Mouse (Mus musculus): Measurements from ENCODE around the gene Aplp2. TPM values are rescaled to one million over a fixed set of nuclear protein-coding genes. Genes with fewer than 3 reads are reported as not detected.
A peak's percentile ranks its signal among the peaks of the same experiment; 100 is the strongest.

Aplp2 gene
- polyA plus RNA-seq, 1 experiment from 2014 or later, result 403 TPM

GRCm38 (mm10) chr9:31212500-31213008 lies 939 bp upstream of the Aplp2 start:
- Histone ChIP-seq H3K4me1 (ENCODE audit: control insufficient read depth, insufficient read depth, low read length) (peaks cover 28% of the 10 kb centered on the region), H3K27me3 (ENCODE audit: control insufficient read depth, insufficient read depth, low read depth, low read length) (no peaks in the 10 kb centered on the region), H3K4me2 (ENCODE audit: low read length) (peak overlapping the region; percentile 92), H3K36me3 (ENCODE audit: control insufficient read depth, insufficient read depth, low read length) (no peaks in the 10 kb centered on the region), H3K27ac (ENCODE audit: low read length) (peak overlapping the region; percentile 91), H3K4me3 (ENCODE audit: low read depth, low read length) (peak overlapping the region; percentile 95), H3K9me3 (replicated peaks; ENCODE audit: control insufficient read depth, low read length, poor library complexity, severe bottlenecking) (no peaks in the 10 kb centered on the region), H3K9ac (ENCODE audit: low read depth, low read length) (peak overlapping the region; percentile 88)
- 18% methylated on average over 12 of the region's 12 CpGs for WGBS
- no peak for ATAC-seq

DNA sequence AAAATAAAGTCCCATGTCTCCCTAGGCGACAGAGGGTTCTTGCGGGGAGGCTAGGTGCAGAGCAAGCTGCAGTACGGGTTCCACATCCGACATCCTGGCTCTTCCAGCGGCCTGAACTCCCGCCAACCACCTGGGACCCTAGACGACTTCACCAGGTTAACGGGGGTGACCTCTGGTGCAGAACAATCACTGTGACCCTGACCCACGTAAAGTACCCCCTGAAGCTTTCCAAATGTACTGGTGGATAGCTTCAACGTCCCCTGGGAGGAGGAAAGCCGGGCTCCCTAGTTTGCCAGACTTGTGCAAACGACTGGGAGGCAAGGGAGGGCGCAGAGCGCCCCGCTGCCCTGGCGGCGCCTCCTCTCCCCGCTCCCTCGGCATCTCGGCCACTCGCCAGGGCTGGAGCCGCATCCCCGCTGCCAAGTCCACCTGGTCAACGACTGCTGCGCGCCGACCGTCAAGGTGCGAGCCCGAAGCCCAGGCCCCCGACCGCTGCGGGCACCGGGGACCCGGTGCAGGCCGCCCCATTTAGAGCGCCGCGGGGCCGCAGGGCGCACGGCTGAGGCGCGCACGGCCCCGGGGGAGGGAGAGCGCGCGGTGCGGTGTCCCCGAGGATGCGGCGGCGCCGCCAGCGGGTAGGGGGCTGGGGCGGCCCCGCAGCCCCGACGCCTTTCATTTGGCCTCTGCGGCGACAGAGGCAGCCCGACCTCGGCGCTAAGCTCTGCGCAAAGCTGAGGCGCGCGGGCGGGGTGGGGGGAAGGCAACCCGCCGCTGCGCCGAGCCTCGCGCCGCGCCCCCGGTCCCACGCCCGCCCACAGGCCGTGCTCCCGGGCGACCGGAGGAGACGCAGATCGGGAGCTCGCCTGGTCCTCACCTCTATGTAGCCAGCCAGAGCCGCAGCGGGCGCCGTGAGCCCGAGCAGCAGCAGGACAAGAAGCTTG lies 596 bp downstream of the Aplp2 start:
- peaks cover 28% of the 10 kb centered on the region for H3K4me1 ChIP-seq (ENCODE audit: control insufficient read depth, insufficient read depth, low read length)
- ATAC-seq, result peak; percentile 77
- peak overlapping the region; percentile 94 for H3K4me2 ChIP-seq (ENCODE audit: low read length)
- H3K9ac ChIP-seq (ENCODE audit: low read depth, low read length), result peak overlapping the region; percentile 90
- no peaks in the 10 kb centered on the region for H3K27me3 ChIP-seq (ENCODE audit: control insufficient read depth, insufficient read depth, low read depth, low read length)
- H3K9me3 ChIP-seq (replicated peaks; ENCODE audit: control insufficient read depth, low read length, poor library complexity, severe bottlenecking), result no peaks in the 10 kb centered on the region
- peak overlapping the region; percentile 95 for H3K27ac ChIP-seq (ENCODE audit: low read length)
- H3K4me3 ChIP-seq (ENCODE audit: low read depth, low read length), result peak overlapping the region; percentile 95
- under 1% methylated on average over 68 of the region's 93 CpGs for WGBS
- no peaks in the 10 kb centered on the region for H3K36me3 ChIP-seq (ENCODE audit: control insufficient read depth, insufficient read depth, low read length)

- H3K27ac ChIP-seq (ENCODE audit: low read length), result no peak overlapping the region
- no peaks in the 10 kb centered on the region for H3K36me3 ChIP-seq (ENCODE audit: control insufficient read depth, insufficient read depth, low read length)
- H3K4me2 ChIP-seq (ENCODE audit: low read length), result peak overlapping the region; percentile 94
- peaks cover 28% of the 10 kb centered on the region for H3K4me1 ChIP-seq (ENCODE audit: control insufficient read depth, insufficient read depth, low read length)
- H3K27me3 ChIP-seq (ENCODE audit: control insufficient read depth, insufficient read depth, low read depth, low read length), result no peaks in the 10 kb centered on the region
- H3K9ac ChIP-seq (ENCODE audit: low read depth, low read length), result no peak overlapping the region
- H3K4me3 ChIP-seq (ENCODE audit: low read depth, low read length), result peak overlapping the region; percentile 95
- H3K9me3 ChIP-seq (replicated peaks; ENCODE audit: control insufficient read depth, low read length, poor library complexity, severe bottlenecking), result no peaks in the 10 kb centered on the region
- no peak for ATAC-seq
- 20% methylated on average over 7 of the region's 7 CpGs for WGBS
Measured at GRCm38 (mm10) chr9:31210163-31210562, 1.5 kb downstream of the Aplp2 start.

GRCm38 (mm10) chr9:31209502-31209901 lies 2.1 kb downstream of the Aplp2 start:
- H3K27ac ChIP-seq (ENCODE audit: low read length), result no peak overlapping the region
- H3K9ac ChIP-seq (ENCODE audit: low read depth, low read length), result no peak overlapping the region
- H3K36me3 ChIP-seq (ENCODE audit: control insufficient read depth, insufficient read depth, low read length), result no peaks in the 10 kb centered on the region
- no peak overlapping the region for H3K4me3 ChIP-seq (ENCODE audit: low read depth, low read length)
- no peaks in the 10 kb centered on the region for H3K27me3 ChIP-seq (ENCODE audit: control insufficient read depth, insufficient read depth, low read depth, low read length)
- peak overlapping the region; percentile 24; the same call in 1 of the 2 replicates for H3K4me2 ChIP-seq (ENCODE audit: low read length)
- H3K4me1 ChIP-seq (ENCODE audit: control insufficient read depth, insufficient read depth, low read length), result peaks cover 30% of the 10 kb centered on the region
- H3K9me3 ChIP-seq (replicated peaks; ENCODE audit: control insufficient read depth, low read length, poor library complexity, severe bottlenecking), result no peaks in the 10 kb centered on the region
- ATAC-seq, result no peak
- WGBS, result 61% methylated on average over 1 of the region's 1 CpGs

DNA sequence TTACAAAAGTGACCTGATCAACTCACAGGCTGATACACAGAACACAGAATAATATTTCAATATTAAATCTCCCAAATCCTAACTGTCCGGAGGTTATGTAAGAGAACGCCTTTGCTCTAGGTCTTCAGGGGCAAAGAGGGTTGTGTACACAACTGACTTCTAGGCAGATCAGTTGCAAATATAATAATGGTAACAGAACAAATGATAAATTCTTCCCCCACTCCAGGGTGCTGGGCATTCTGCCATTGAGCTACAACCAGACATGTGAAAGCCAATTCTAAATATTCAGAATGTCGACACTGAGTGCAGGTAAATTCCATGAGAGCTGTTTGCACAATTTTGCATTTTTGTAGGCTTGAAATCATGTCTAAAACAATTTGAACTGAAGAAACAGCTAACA lies 3.9 kb downstream of the Aplp2 start:
- no peaks in the 10 kb centered on the region for H3K9me3 ChIP-seq (replicated peaks; ENCODE audit: control insufficient read depth, low read length, poor library complexity, severe bottlenecking)
- H3K4me2 ChIP-seq (ENCODE audit: low read length), result no peak overlapping the region
- no peak overlapping the region for H3K27ac ChIP-seq (ENCODE audit: low read length)
- no peak overlapping the region for H3K4me3 ChIP-seq (ENCODE audit: low read depth, low read length)
- 81% methylated on average over 3 of the region's 3 CpGs for WGBS
- H3K27me3 ChIP-seq (ENCODE audit: control insufficient read depth, insufficient read depth, low read depth, low read length), result no peaks in the 10 kb centered on the region
- peaks cover 29% of the 10 kb centered on the region for H3K4me1 ChIP-seq (ENCODE audit: control insufficient read depth, insufficient read depth, low read length)
- no peak overlapping the region for H3K9ac ChIP-seq (ENCODE audit: low read depth, low read length)
- H3K36me3 ChIP-seq (ENCODE audit: control insufficient read depth, insufficient read depth, low read length), result no peaks in the 10 kb centered on the region
- ATAC-seq, result no peak

GRCm38 (mm10) chr9:31204722-31205121 lies 6.9 kb downstream of the Aplp2 start:
- Histone ChIP-seq H3K4me1 (ENCODE audit: control insufficient read depth, insufficient read depth, low read length) (peaks cover 17% of the 10 kb centered on the region), H3K4me3 (ENCODE audit: low read depth, low read length) (no peak overlapping the region), H3K9ac (ENCODE audit: low read depth, low read length) (no peak overlapping the region), H3K36me3 (ENCODE audit: control insufficient read depth, insufficient read depth, low read length) (no peaks in the 10 kb centered on the region), H3K27me3 (ENCODE audit: control insufficient read depth, insufficient read depth, low read depth, low read length) (no peaks in the 10 kb centered on the region), H3K27ac (ENCODE audit: low read length) (no peak overlapping the region), H3K4me2 (ENCODE audit: low read length) (no peak overlapping the region), H3K9me3 (replicated peaks; ENCODE audit: control insufficient read depth, low read length, poor library complexity, severe bottlenecking) (no peaks in the 10 kb centered on the region)
- 85% methylated on average over 6 of the region's 6 CpGs for WGBS
- ATAC-seq, result no peak

DNA sequence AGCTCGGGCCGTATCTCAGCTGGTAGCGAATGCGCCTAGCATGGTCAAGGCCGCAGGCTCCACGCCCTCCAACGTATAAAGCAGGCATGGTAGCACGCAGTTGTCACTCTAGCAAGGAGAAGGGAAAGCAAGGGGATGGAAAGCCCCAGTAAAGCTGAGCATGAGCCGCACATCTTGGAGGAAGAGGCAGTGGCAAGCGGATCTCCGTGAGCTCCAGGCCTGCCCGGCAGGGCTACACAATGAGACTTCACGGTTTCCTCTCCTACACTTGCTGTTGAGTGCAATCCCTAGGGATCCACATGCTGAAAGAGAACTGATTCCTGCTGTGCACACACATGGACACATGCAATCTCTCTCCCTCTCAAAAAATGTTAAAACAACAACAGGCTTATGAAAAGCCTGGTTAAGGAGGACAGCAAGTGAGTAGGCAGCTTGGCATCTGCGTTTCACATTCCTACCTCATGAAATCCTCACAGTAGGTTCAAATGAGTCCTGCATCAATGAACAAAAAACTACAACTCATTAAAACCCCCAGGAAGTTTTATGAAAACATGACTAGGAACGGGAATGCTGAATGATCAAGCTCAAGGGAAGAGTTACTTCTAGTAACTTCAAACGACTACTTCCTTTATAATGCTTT lies 7.9 kb downstream of the Aplp2 start:
- WGBS, result 71% methylated on average over 16 of the region's 16 CpGs
- Histone ChIP-seq H3K4me3 (ENCODE audit: low read depth, low read length) (no peak overlapping the region), H3K27ac (ENCODE audit: low read length) (no peak overlapping the region), H3K9ac (ENCODE audit: low read depth, low read length) (no peak overlapping the region), H3K4me2 (ENCODE audit: low read length) (no peak overlapping the region), H3K36me3 (ENCODE audit: control insufficient read depth, insufficient read depth, low read length) (no peaks in the 10 kb centered on the region), H3K4me1 (ENCODE audit: control insufficient read depth, insufficient read depth, low read length) (peaks cover 10% of the 10 kb centered on the region; the same call in 1 of the 2 replicates), H3K9me3 (replicated peaks; ENCODE audit: control insufficient read depth, low read length, poor library complexity, severe bottlenecking) (no peaks in the 10 kb centered on the region), H3K27me3 (ENCODE audit: control insufficient read depth, insufficient read depth, low read depth, low read length) (no peaks in the 10 kb centered on the region)
- ATAC-seq, result no peak

- H3K9ac ChIP-seq (ENCODE audit: low read depth, low read length), result no peak overlapping the region
- H3K9me3 ChIP-seq (replicated peaks; ENCODE audit: control insufficient read depth, low read length, poor library complexity, severe bottlenecking), result no peaks in the 10 kb centered on the region
- H3K4me3 ChIP-seq (ENCODE audit: low read depth, low read length), result no peak overlapping the region
- no peaks in the 10 kb centered on the region for H3K36me3 ChIP-seq (ENCODE audit: control insufficient read depth, insufficient read depth, low read length)
- no peak overlapping the region for H3K4me2 ChIP-seq (ENCODE audit: low read length)
- ATAC-seq, result no peak
- peaks cover 10% of the 10 kb centered on the region; the same call in 1 of the 2 replicates for H3K4me1 ChIP-seq (ENCODE audit: control insufficient read depth, insufficient read depth, low read length)
- no peaks in the 10 kb centered on the region for H3K27me3 ChIP-seq (ENCODE audit: control insufficient read depth, insufficient read depth, low read depth, low read length)
- H3K27ac ChIP-seq (ENCODE audit: low read length), result no peak overlapping the region
- WGBS, result 86% methylated on average over 6 of the region's 6 CpGs
Measured at GRCm38 (mm10) chr9:31203068-31203467, 8.5 kb downstream of the Aplp2 start.

GRCm38 (mm10) chr9:31198614-31199013 lies 13.0 kb downstream of the Aplp2 start:
- no peak overlapping the region for H3K4me3 ChIP-seq (ENCODE audit: low read depth, low read length)
- H3K9me3 ChIP-seq (replicated peaks; ENCODE audit: control insufficient read depth, low read length, poor library complexity, severe bottlenecking), result no peaks in the 10 kb centered on the region; the same call in 1 of the 2 replicates
- ATAC-seq, result no peak
- 91% methylated on average over 3 of the region's 3 CpGs for WGBS
- peaks cover 2% of the 10 kb centered on the region; the same call in 1 of the 2 replicates for H3K4me1 ChIP-seq (ENCODE audit: control insufficient read depth, insufficient read depth, low read length)
- no peaks in the 10 kb centered on the region for H3K36me3 ChIP-seq (ENCODE audit: control insufficient read depth, insufficient read depth, low read length)
- H3K4me2 ChIP-seq (ENCODE audit: low read length), result no peak overlapping the region
- no peaks in the 10 kb centered on the region for H3K27me3 ChIP-seq (ENCODE audit: control insufficient read depth, insufficient read depth, low read depth, low read length)
- no peak overlapping the region for H3K9ac ChIP-seq (ENCODE audit: low read depth, low read length)
- H3K27ac ChIP-seq (ENCODE audit: low read length), result no peak overlapping the region

Data from midbrain, embryonic 16.5 days (tissue).